Mouse (Mus musculus): Measurements from ENCODE around the gene Nubp2. TPM values are rescaled to one million over a fixed set of nuclear protein-coding genes. Genes with fewer than 3 reads are reported as not detected.

Gene Nubp2
- total RNA-seq, 2 experiments from 2014 or later, result 10.5 to 11.3 TPM

DNA sequence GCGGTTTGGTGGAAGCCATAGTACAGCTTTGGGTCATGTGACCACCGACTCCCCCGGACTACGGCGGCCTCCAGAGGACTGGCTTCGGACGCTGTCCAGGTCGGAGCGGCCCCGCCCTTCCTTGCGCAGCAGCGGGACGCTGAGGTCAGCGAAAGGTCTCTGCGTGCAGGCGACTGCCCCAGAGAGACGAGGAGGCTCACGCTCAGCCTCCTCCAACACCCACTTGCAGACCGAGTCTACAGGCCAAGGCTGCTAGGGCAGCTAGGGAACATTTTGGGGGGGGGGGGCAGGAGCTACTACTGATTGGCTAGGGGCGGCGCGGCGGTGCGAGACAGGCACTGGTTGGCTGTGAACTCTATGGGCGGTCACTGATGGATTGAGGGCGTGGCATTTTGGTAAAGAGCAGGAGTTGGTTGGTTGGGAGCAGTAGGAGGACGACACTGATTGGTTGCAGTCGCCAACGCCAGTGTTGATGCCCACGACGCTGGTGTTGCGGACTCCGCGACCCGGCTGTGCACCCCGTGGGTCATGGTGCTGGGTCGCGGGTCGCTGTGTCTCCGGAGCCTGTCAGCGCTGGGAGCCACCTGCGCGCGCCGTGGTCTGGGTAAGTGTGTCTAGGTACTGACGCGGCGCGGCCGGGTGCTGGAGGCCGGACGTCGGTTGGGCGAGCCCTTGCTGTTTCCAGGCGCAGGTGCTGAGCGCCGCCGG is 35.9 kb downstream of the Nubp2 start, which contains the start of gene Fahd1:
Gene Fahd1 (minus strand): TSS at position 300 of the 708 bp plus-strand sequence.
- peak within 1 kb of the TSS; percentile 99 for H3K27ac ChIP-seq
- intact Hi-C loops (cut with DNase I), result loop anchor here (5.0 kb wide), 1 partner anchor 37 kb away; the partner anchor contains the start of genes Nubp2 and Spsb3
- TF ChIP-seq CTCF (IDR thresholded peaks at IDR 0.05), result peak; percentile 25
- DNase-seq, result peak; percentile 97
- H3K4me3 ChIP-seq, result peak within 1 kb of the TSS; percentile 97

DNA sequence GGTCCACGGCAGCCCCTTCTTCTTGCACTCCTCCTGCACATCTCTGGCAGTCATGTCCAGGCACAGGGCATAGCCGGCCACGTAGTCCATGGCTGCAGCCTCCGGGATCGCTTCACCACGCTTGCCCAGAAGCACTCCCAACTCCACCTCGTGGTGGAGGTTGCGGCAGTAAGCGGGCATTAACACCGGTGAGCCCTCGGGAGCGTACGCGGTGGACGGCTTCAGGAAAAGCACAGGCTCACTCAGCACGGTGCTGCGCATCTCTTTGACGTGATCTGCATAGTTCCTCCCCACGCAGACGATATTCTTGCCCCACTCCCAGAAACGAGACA is 36.5 kb downstream of the Nubp2 start:
- H3K4me3 ChIP-seq, result peak overlapping the region; percentile 97
- intact Hi-C loops (cut with DNase I), result loop anchor here (5.0 to 10.0 kb wide), 2 partner anchors 38 to 105 kb away; partner anchors contain the start of genes Nubp2 and Spsb3
- DNase-seq, result no peak
- H3K27ac ChIP-seq, result peak overlapping the region; percentile 99
- TF ChIP-seq CTCF (IDR thresholded peaks at IDR 0.05), result peak; percentile 50

DNA sequence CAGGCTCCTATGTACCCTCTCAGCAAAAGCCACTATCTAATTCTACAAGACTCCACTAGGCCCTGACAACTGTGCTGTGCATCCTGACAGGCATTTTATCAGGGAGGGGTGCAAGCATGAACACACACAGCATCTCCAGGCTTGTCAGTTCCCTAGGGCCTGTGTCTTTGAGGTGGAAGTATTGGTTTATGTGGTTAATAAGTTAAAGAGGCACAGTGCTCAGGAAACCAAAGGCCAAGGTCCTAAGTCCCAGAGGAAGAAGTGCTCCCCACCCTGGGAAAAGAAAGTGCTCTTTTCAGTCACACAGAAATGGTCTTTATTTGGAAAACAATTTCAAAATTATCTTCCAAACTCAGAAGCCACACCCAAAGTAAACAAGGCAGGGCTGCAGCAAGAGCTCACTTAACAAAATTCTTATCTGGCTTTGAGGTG is 37.5 kb downstream of the Nubp2 start:
- H3K27ac ChIP-seq, result peak overlapping the region; percentile 99
- no peak for DNase-seq
- peak overlapping the region; percentile 97 for H3K4me3 ChIP-seq
- TF ChIP-seq CTCF (IDR thresholded peaks at IDR 0.05), result no peak
- intact Hi-C loops (cut with DNase I), result loop anchor here (10.0 kb wide), 1 partner anchor 104 kb away; no protein-coding TSS in a partner anchor

DNA sequence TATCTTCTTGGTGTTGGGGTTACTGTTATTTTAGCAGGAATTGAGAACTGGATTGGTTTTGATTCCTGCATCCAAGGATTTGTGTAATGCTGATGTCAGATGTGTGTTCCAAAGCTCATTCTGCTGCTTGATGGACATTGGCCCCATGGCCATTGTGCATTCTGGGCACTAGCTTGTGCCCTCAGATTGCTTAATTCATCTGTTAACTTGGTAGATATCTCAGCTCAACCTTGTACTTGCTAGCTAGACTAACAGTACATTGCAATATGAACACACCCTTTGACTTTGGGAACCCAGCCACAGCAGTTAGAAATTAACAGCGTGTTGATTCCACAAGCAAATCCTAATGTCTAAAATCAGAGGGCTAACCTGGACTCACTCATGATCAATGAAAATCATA is 38.8 kb downstream of the Nubp2 start:
- TF ChIP-seq CTCF (IDR thresholded peaks at IDR 0.05), result no peak
- Histone ChIP-seq H3K27ac (no peak overlapping the region), H3K4me3 (no peak overlapping the region)
- intact Hi-C loops (cut with DNase I), result loop anchor here (10.0 kb wide), 1 partner anchor 103 kb away; no protein-coding TSS in a partner anchor
- no peak for DNase-seq

DNA sequence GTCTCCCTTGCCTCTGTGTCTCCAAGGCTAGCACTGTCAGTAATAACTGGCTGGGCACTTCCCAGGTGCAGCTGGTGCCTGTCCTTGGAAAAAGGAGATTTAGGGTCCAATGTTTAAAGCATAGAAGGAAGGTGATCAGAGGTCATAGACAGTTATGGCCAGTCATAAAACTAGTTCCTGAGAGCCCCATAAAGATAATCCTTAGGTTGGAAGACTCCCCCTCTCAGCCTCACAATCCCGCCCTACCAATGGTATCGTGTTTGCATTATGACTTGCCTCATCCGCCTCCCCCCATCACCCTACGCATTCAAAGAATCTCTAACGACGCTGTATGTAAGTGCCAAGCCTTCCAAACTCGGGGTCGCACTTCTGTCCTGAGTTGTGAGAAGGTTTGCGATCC is 41.6 kb downstream of the Nubp2 start:
- no peak for DNase-seq
- H3K4me3 ChIP-seq, result no peak overlapping the region
- no peak for TF ChIP-seq CTCF (IDR thresholded peaks at IDR 0.05)
- intact Hi-C loops (cut with DNase I), result loop anchor here (10.0 kb wide), 1 partner anchor 100 kb away; no protein-coding TSS in a partner anchor
- no peak overlapping the region for H3K27ac ChIP-seq

DNA sequence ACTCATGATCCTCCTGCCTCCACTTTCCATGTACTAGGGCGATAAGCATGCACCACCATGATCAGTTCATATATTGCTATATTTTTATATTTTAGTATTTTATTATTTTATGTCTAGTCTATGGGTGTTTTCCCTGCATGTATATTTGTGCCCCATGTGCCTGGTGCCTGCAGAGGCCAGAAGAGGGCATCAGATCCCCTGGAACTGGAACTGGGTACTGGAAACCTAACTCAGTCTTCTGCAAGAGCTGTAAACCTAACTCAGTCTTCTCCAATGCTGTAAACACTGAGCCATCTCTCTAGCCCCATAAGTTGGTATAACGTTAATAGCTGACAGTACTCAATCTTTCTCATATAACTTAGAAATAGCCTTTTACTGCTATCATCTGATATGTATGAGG is 43.5 kb downstream of the Nubp2 start:
- TF ChIP-seq CTCF (IDR thresholded peaks at IDR 0.05), result peak; percentile 56
- Histone ChIP-seq H3K4me3 (no peak overlapping the region), H3K27ac (no peak overlapping the region)
- DNase-seq, result no peak
- intact Hi-C loops (cut with DNase I), result loop anchor here (10.0 kb wide), 1 partner anchor 98 kb away; no protein-coding TSS in a partner anchor

DNA sequence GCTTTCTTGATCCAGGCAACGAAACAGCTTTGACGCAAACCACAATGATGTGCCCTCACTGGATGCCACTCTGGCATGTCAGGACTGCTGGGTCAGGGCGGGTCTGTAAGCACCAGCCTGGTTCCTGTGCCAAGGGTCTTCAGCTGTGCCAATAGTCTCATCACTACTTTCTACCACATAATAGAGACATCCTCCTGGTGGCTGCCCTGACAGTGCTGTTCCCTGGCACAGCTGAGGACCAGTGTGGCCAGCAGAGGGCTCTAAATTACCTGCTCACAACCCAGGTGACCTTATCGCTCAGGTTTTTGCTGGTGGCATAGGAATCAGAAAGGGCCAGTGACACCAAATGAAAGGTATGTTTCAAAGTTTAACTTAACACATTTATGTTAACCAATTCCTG is 45.0 kb downstream of the Nubp2 start:
- no peak for DNase-seq
- no peak overlapping the region for H3K4me3 ChIP-seq
- TF ChIP-seq CTCF (IDR thresholded peaks at IDR 0.05), result peak; percentile 50
- intact Hi-C loops (cut with DNase I), result loop anchor here (10.0 kb wide), 1 partner anchor 96 kb away; no protein-coding TSS in a partner anchor
- no peak overlapping the region for H3K27ac ChIP-seq

DNA sequence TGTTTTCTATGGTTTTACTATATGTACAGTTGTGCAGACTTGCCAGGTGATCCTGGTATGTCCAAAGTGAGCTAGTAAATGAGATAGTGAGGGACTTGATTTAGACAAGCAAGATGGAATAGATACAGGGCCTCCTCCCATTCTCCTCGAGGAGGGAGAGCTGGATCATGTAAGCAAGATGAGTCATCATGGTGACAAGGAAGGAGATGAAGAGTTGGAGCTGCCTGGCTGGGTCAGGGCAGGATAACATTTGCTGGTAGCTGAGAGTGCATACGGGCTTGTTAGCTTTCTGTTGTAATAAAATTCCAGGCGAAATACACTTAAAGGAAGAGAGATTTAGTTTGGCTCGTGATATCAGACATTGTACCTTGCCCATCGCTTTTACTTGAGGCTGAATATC is 45.8 kb downstream of the Nubp2 start:
- no peak for DNase-seq
- no peak overlapping the region for H3K27ac ChIP-seq
- TF ChIP-seq CTCF (IDR thresholded peaks at IDR 0.05), result no peak
- no peak overlapping the region for H3K4me3 ChIP-seq
- intact Hi-C loops (cut with DNase I), result loop anchor here (10.0 kb wide), 1 partner anchor 96 kb away; no protein-coding TSS in a partner anchor

DNA sequence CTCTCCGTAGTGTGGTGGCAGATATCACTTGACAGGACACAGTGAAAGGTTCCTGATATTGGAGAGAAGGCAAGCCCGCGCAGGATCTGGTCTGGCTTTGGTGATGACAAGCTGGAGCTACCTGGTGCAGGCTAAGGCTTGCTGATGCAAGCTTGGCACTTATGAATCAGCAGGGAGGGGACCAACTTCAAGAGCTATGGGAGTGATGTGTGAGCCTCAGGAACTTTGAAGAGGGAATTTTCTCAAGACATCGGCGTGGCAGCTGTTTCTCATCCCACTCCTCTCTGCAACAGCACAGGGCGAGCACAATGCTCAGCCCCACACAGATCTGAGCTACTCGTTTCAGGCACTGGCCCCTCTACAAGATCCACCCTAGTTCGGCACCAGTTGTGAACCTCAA is 46.3 kb downstream of the Nubp2 start, which contains the start of gene Hagh:
Gene Hagh (plus strand): TSS at position 302 of the 400 bp plus-strand sequence.
- intact Hi-C loops (cut with DNase I), result loop anchor here (10.0 kb wide), 1 partner anchor 95 kb away; no protein-coding TSS in a partner anchor
- H3K27ac ChIP-seq, result no peak within 1 kb of the TSS
- H3K4me3 ChIP-seq, result no peak within 1 kb of the TSS
- no peak for DNase-seq
- no peak for TF ChIP-seq CTCF (IDR thresholded peaks at IDR 0.05)

Other genes starting within 250 kb of the Nubp2 start
- gene Slc9a3r2, start 236.0 kb downstream of the Nubp2 start, total RNA-seq (2021), result 10 to 100 TPM; 27.8 to 52.9 TPM
- not detected for gene Npw, start 227.9 kb downstream of the Nubp2 start, total RNA-seq (2021)
- gene Zfp598, start 216.7 kb downstream of the Nubp2 start, total RNA-seq (2021), result 10 to 100 TPM; 22.1 to 24.5 TPM
- not detected for gene Syngr3, start 196.4 kb downstream of the Nubp2 start, total RNA-seq (2021)
- gene Gfer, start 190.2 kb downstream of the Nubp2 start, total RNA-seq (2021), result 10 to 100 TPM; 32.8 to 37.5 TPM
- under 1 TPM; 0.56 to 0.74 TPM for gene Noxo1, start 190.1 kb downstream of the Nubp2 start, total RNA-seq (2021)
- 10 to 100 TPM; 15.5 to 16.7 TPM for gene Tbl3, start 178.7 kb downstream of the Nubp2 start, total RNA-seq (2021)
- not detected for gene Rnf151, start 168.3 kb downstream of the Nubp2 start, total RNA-seq (2021)
- 100 to 1,000 TPM; 508 to 641 TPM for gene Rps2, start 168.2 kb downstream of the Nubp2 start, total RNA-seq (2021)
- gene Ndufb10, start 161.9 kb downstream of the Nubp2 start, total RNA-seq (2021), result 100 to 1,000 TPM; 367 to 608 TPM
- gene Rpl3l, start 158.5 kb downstream of the Nubp2 start, total RNA-seq (2021), result 100 to 1,000 TPM; 753 to 889 TPM
- gene Msrb1, start 149.7 kb downstream of the Nubp2 start, total RNA-seq (2021), result 100 to 1,000 TPM; 165 to 220 TPM
- gene Hs3st6, start 133.4 kb downstream of the Nubp2 start, total RNA-seq (2021), result not detected
- gene Meiob, start 82.1 kb downstream of the Nubp2 start, total RNA-seq (2021), result not detected
- 10 to 100 TPM; 75.8 to 90.9 TPM for gene Hagh, start 46.2 kb downstream of the Nubp2 start, total RNA-seq (2021)
- gene Fahd1, start 36.0 kb downstream of the Nubp2 start, total RNA-seq (2021), result 10 to 100 TPM; 34.6 to 50.6 TPM
- 1 to 10 TPM; 3.4 to 4.0 TPM for gene Igfals, start 20.4 kb downstream of the Nubp2 start, total RNA-seq (2021)
- 10 to 100 TPM; 30.4 to 37.7 TPM for gene Spsb3, start 294 bp upstream of the Nubp2 start, total RNA-seq (2021)
- 10 to 100 TPM in 1 of 2 experiments, 1 to 10 TPM in 1; 9.3 to 10.9 TPM for gene Eme2, start 8.7 kb upstream of the Nubp2 start, total RNA-seq (2021)
- 10 to 100 TPM; 75.8 to 95.7 TPM for gene Mrps34, start 8.8 kb upstream of the Nubp2 start, total RNA-seq (2021)
- gene Nme3, start 10.2 kb upstream of the Nubp2 start, total RNA-seq (2021), result 10 to 100 TPM; 10.2 to 13.1 TPM
- gene Mapk8ip3, start 50.6 kb upstream of the Nubp2 start, total RNA-seq (2021), result 10 to 100 TPM; 19.3 to 21.8 TPM
- gene Jpt2, start 74.3 kb upstream of the Nubp2 start, total RNA-seq (2021), result 1 to 10 TPM; 5.3 to 6.8 TPM
- 1 to 10 TPM; 6.3 to 7.1 TPM for gene Cramp1l, start 129.4 kb upstream of the Nubp2 start, total RNA-seq (2021)
- gene Ift140, start 129.7 kb upstream of the Nubp2 start, total RNA-seq (2021), result 1 to 10 TPM; 2.8 to 2.9 TPM
- 10 to 100 TPM in 1 of 2 experiments, 1 to 10 TPM in 1; 8.3 to 21.5 TPM for gene Tmem204, start 197.2 kb upstream of the Nubp2 start, total RNA-seq (2021)
- gene Telo2, start 229.6 kb upstream of the Nubp2 start, total RNA-seq (2021), result 10 to 100 TPM in 1 of 2 experiments, 1 to 10 TPM in 1; 4.5 to 11.4 TPM
- gene Ptx4, start 234.4 kb upstream of the Nubp2 start, total RNA-seq (2021), result 1 to 10 TPM; 2.2 to 6.1 TPM
- gene Clcn7, start 247.0 kb upstream of the Nubp2 start, total RNA-seq (2021), result 10 to 100 TPM; 16.2 to 19.2 TPM

Data from gastrocnemius, adult 2 months (tissue).